Comparison of ENCODE assay signal across 17 mouse cellular contexts in the genomic region with DNA sequence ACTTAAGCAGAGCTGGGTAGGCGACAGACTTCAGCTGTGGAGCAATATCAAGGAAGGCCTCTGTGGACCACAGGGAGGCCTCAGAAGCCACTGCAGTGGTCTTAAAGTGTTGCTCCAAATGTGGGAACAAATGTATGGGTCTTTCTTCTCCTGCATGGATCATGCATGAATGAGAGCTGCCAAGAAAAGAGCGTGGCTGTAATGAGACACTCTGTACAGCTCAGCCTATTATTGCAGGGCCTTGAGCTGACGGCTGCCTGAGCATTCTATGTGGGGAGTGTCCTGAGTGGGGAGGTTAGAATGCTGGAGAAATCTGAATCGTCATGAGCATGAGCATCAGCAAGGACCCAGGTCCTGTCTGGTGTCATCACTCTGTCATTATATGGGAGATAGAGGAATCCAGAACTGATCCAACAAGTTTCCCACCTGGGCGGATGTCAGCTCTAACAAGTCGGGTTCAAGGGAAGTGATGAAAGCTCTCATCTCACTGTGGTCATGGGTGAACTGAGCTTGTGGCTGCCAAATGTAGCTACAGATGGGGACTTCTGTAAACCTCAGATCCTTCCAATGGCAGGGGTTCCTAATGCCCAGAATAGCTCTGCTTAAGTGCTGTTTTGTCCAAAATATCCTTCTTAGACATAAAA.
DNase-seq lines count a peak whose midpoint lies in the region; ATAC-seq and TF ChIP-seq lines count a peak whose summit lies in the region.
"Had no signal": no experiment of that assay in that cellular context is flagged by ENCODE, and none has a peak within 500 bp of the region (broad histone marks: within the 10 kb centered on the region; RNA-seq: fewer than 3 reads in every experiment).

No protein-coding gene starts in this region.

- H3K4me3 ChIP-seq in forebrain, embryonic 10.5 days, result no peak overlapping the region
- H3K4me3 ChIP-seq in forebrain, postnatal 0 days (ENCODE audit: low read depth, low read length), result no peak overlapping the region
- no peak overlapping the region for H3K4me3 ChIP-seq in limb, embryonic 14.5 days (replicated peaks; ENCODE audit: low read length)
- H3K4me3 ChIP-seq in lung, adult 2 months (replicated peaks; ENCODE audit: extremely low read depth, low read depth, low read length), result no peak overlapping the region
- H3K4me3 ChIP-seq: gastrocnemius, adult 2 months; heart, embryonic 15.5 days; liver, embryonic 12.5 days had no signal

- H3K27me3 ChIP-seq in forebrain, embryonic 10.5 days (ENCODE audit: poor library complexity, severe bottlenecking), result peaks cover 12% of the 10 kb centered on the region
- H3K27me3 ChIP-seq in forebrain, postnatal 0 days (ENCODE audit: insufficient read depth, low read length), result no peaks in the 10 kb centered on the region
- H3K27me3 ChIP-seq in limb, embryonic 14.5 days (ENCODE audit: control insufficient read depth, insufficient read depth, low read length), result no peaks in the 10 kb centered on the region
- H3K27me3 ChIP-seq: heart, embryonic 15.5 days had no signal

- no peak for TF ChIP-seq CTCF in forebrain, postnatal 0 days (IDR thresholded peaks at IDR 0.05; ENCODE audit: low read depth)
- no peak for TF ChIP-seq CTCF in lung, adult 2 months (IDR thresholded peaks at IDR 0.05; ENCODE audit: insufficient read depth, low read length)

- DNase-seq in forebrain, embryonic 10.5 days (ENCODE audit: extremely low spot score, low spot score), result no peak
- no peak for DNase-seq in forebrain, postnatal 0 days
- peak; percentile 13 for DNase-seq in CD4-positive helper T cell, adult 2 months (ENCODE audit: low read depth, low spot score)
- DNase-seq in limb, embryonic 14.5 days (ENCODE audit: low spot score), result peak; percentile 50
- peak; percentile 50 for DNase-seq in thymus, postnatal 14 days
- no peak for DNase-seq in left cerebral cortex, adult 8-10 months (ENCODE audit: low spot score in 2 of 2)
- DNase-seq in Muller cell, postnatal 12 days (ENCODE audit: inconsistent ontology term), result no peak
- no peak for DNase-seq in lung, adult 2 months
- DNase-seq: cerebellum, postnatal 25 days; gastrocnemius, adult 2 months; heart, adult 18-20 months; kidney, adult 9 months; kidney, postnatal 4 days had no signal

- H3K4me1 ChIP-seq in forebrain, embryonic 10.5 days, result peaks cover 23% of the 10 kb centered on the region
- H3K4me1 ChIP-seq in forebrain, postnatal 0 days (ENCODE audit: insufficient read depth), result no peaks in the 10 kb centered on the region
- peaks cover 21% of the 10 kb centered on the region for H3K4me1 ChIP-seq in limb, embryonic 14.5 days (ENCODE audit: control insufficient read depth, insufficient read depth, low read length)
- no peaks in the 10 kb centered on the region for H3K4me1 ChIP-seq in lung, adult 2 months (ENCODE audit: control insufficient read depth, insufficient read depth, low read length)
- H3K4me1 ChIP-seq: heart, embryonic 15.5 days; liver, embryonic 12.5 days had no signal

- H3K4me2 ChIP-seq in forebrain, postnatal 0 days (ENCODE audit: low read depth), result no peak overlapping the region
- H3K4me2 ChIP-seq in limb, embryonic 14.5 days (replicated peaks; ENCODE audit: low read depth, low read length, severe bottlenecking), result no peak overlapping the region
- H3K4me2 ChIP-seq: heart, embryonic 15.5 days; liver, embryonic 12.5 days had no signal

- no peak overlapping the region for H3K9ac ChIP-seq in forebrain, postnatal 0 days
- H3K9ac ChIP-seq in limb, embryonic 14.5 days (ENCODE audit: low read depth, low read length, severe bottlenecking), result no peak overlapping the region
- H3K9ac ChIP-seq: heart, embryonic 15.5 days; liver, embryonic 12.5 days had no signal

- no peak for ATAC-seq in forebrain, postnatal 0 days
- no peak for ATAC-seq in limb, embryonic 14.5 days (ENCODE audit: low FRiP score, low read depth)
- ATAC-seq: liver, embryonic 12.5 days; midbrain, embryonic 16.5 days had no signal

- 0 out of 2 replicates have a peak overlapping the region, but pooled peaks have one; percentile 9 for H3K27ac ChIP-seq in forebrain, embryonic 10.5 days
- H3K27ac ChIP-seq in forebrain, postnatal 0 days (ENCODE audit: low read depth, low read length), result no peak overlapping the region
- H3K27ac ChIP-seq in limb, embryonic 14.5 days (replicated peaks; ENCODE audit: low read depth, low read length), result no peak overlapping the region
- H3K27ac ChIP-seq: gastrocnemius, adult 2 months; heart, embryonic 15.5 days; liver, embryonic 12.5 days had no signal

- no peak for TF ChIP-seq POLR2A in limb, embryonic 14.5 days (IDR thresholded peaks at IDR 0.05; ENCODE audit: borderline replicate concordance, extremely low read depth, insufficient read depth, insufficient read length)
- TF ChIP-seq POLR2A in lung, adult 2 months (IDR thresholded peaks at IDR 0.05; ENCODE audit: borderline replicate concordance, extremely low read depth, low read depth, low read length), result no peak

- no peaks in the 10 kb centered on the region for H3K36me3 ChIP-seq in forebrain, embryonic 10.5 days (replicated peaks)
- H3K36me3 ChIP-seq in forebrain, postnatal 0 days (ENCODE audit: insufficient read depth), result no peaks in the 10 kb centered on the region
- no peaks in the 10 kb centered on the region for H3K36me3 ChIP-seq in limb, embryonic 14.5 days (ENCODE audit: control insufficient read depth, insufficient read depth, low read length)
- H3K36me3 ChIP-seq: G1E; heart, embryonic 15.5 days; liver, embryonic 12.5 days had no signal

- H3K9me3 ChIP-seq in forebrain, embryonic 10.5 days, result no peaks in the 10 kb centered on the region
- H3K9me3 ChIP-seq in forebrain, postnatal 0 days (ENCODE audit: low read length), result no peaks in the 10 kb centered on the region
- no peaks in the 10 kb centered on the region for H3K9me3 ChIP-seq in limb, embryonic 14.5 days (ENCODE audit: control insufficient read depth, low read length)
- H3K9me3 ChIP-seq: G1E; heart, embryonic 15.5 days; liver, embryonic 12.5 days had no signal

- 84% methylated on average over 6 of the region's 6 CpGs for WGBS in forebrain, embryonic 10.5 days
- WGBS in forebrain, postnatal 0 days, result 63% methylated on average over 6 of the region's 6 CpGs
- WGBS in limb, embryonic 14.5 days, result 49% methylated on average over 6 of the region's 6 CpGs
- WGBS in lung, adult 2 months, result 75% methylated on average over 6 of the region's 6 CpGs

Comparison
In these comparisons a context has a peak if more than half of its experiments do, and no peak if none do; other contexts are left out.
1. DNase-seq: peak in CD4-positive helper T cell, adult 2 months (single experiment), limb, embryonic 14.5 days (single experiment) and thymus, postnatal 14 days (single experiment); none in forebrain, embryonic 10.5 days (single experiment), forebrain, postnatal 0 days (single experiment), left cerebral cortex, adult 8-10 months (0 of 2), Muller cell, postnatal 12 days (single experiment) and lung, adult 2 months (single experiment).